Mouse (Mus musculus) CH12.LX (cell line): ENCODE data around the gene Ncor1. TPM values are rescaled to one million over a fixed set of nuclear protein-coding genes. Genes with fewer than 3 reads are reported as not detected.

ENCODE experiments used
- DNase-seq: peaks from one replicate; pipeline ENCODE4 v3.0.0-alpha.2; 2013; ENCODE audit errors: extremely low read depth
- H3K27ac ChIP-seq: 2 replicates; pipeline ENCODE4 v1.5.1; 2012; ENCODE audit warnings: low read depth, mild to moderate bottlenecking, control low read depth, moderate library complexity; ENCODE audit not compliant: insufficient read depth
- H3K27me3 ChIP-seq: replicated peaks from 2 replicates; pipeline ENCODE3; 2012; ENCODE audit warnings: inconsistent platforms
- H3K36me3 ChIP-seq, 2 experiments: replicated peaks in 1 of 2; 2 replicates each; pipeline versions ENCODE3 to v1.6.1; 2012; ENCODE audit warnings: inconsistent platforms in 1 of 2, low read length in 1 of 2, mild to moderate bottlenecking in 1 of 2, mixed read lengths in 1 of 2, moderate library complexity in 1 of 2; ENCODE audit not compliant: control insufficient read depth in 1 of 2, insufficient read depth in 1 of 2
- H3K4me1 ChIP-seq, 2 experiments: 2 replicates each; pipeline ENCODE4 v1.6.1; 2012; ENCODE audit warnings: inconsistent platforms in 1 of 2, moderate library complexity in 1 of 2; ENCODE audit not compliant: insufficient read depth in 2 of 2, control insufficient read depth in 1 of 2
- H3K4me2 ChIP-seq: 2 replicates; pipeline ENCODE4 v1.6.1; 2012; ENCODE audit warnings: low read depth, mild to moderate bottlenecking, control low read depth; ENCODE audit not compliant: poor library complexity, insufficient read depth, severe bottlenecking
- H3K4me3 ChIP-seq, 3 experiments: fragments of 150-350 bp in 1 of 3; sonication (generic) in 1 of 3; replicated peaks in 1 of 3; 2 replicates each; pipeline versions ENCODE3 to v1.5.1; 2011 to 2012; ENCODE audit warnings: low read depth in 2 of 3, low read length in 2 of 3, mild to moderate bottlenecking in 2 of 3, moderate library complexity in 2 of 3, control low read depth in 1 of 3, improper control_type of control experiment in 1 of 3, inconsistent platforms in 1 of 3, mixed read lengths in 1 of 3; ENCODE audit not compliant: poor library complexity in 1 of 3
- H3K79me2 ChIP-seq: replicated peaks from 2 replicates; pipeline ENCODE4 v1.6.1; 2012; ENCODE audit warnings: mild to moderate bottlenecking, moderate library complexity; ENCODE audit not compliant: control insufficient read depth, poor library complexity, insufficient read depth, severe bottlenecking; ENCODE audit errors: extremely low read depth
- H3K9ac ChIP-seq: 2 replicates; pipeline ENCODE4 v1.6.1; 2012; ENCODE audit warnings: low read depth, mild to moderate bottlenecking, control low read depth, moderate library complexity; ENCODE audit not compliant: insufficient read depth
- H3K9me3 ChIP-seq: replicated peaks from 2 replicates; pipeline ENCODE3; 2012; ENCODE audit warnings: low read length, inconsistent platforms, mixed read lengths
- CHD2 ChIP-seq: IDR thresholded peaks from 2 replicates; pipeline ENCODE4 v1.6.1; 2011; ENCODE audit warnings: low read length, improper control_type of control experiment
- CTCF ChIP-seq, 2 experiments: IDR thresholded peaks in 1 of 2; conservative IDR thresholded peaks in 1 of 2; 2 replicates each; pipeline ENCODE4 v1.5.1; 2011 to 2012; ENCODE audit warnings: low read depth in 2 of 2, low read length in 2 of 2, improper control_type of control experiment in 1 of 2, inconsistent platforms in 1 of 2, mild to moderate bottlenecking in 1 of 2, moderate library complexity in 1 of 2
- E2F4 ChIP-seq: IDR thresholded peaks from 2 replicates; pipeline ENCODE4 v1.6.1; 2011; ENCODE audit warnings: low read depth, low read length, improper control_type of control experiment; ENCODE audit not compliant: insufficient replicate concordance
- EP300 ChIP-seq: IDR thresholded peaks from 2 replicates; pipeline ENCODE4 v1.6.1; 2011; ENCODE audit warnings: low read length, improper control_type of control experiment
- GABPA ChIP-seq: IDR thresholded peaks from 2 replicates; pipeline ENCODE4 v1.6.1; 2012; ENCODE audit warnings: low read depth, low read length, improper control_type of control experiment, inconsistent platforms; ENCODE audit not compliant: insufficient replicate concordance
- MEF2A ChIP-seq: IDR thresholded peaks from 2 replicates; pipeline ENCODE4 v1.6.1; 2014; ENCODE audit warnings: low read depth, mild to moderate bottlenecking, inconsistent platforms, low read length, improper control_type of control experiment, borderline replicate concordance
- MXI1 ChIP-seq: IDR thresholded peaks from 2 replicates; pipeline ENCODE4 v1.6.1; 2011; ENCODE audit warnings: mild to moderate bottlenecking, low read depth, low read length, improper control_type of control experiment
- RCOR1 ChIP-seq: conservative IDR thresholded peaks from 2 replicates; pipeline ENCODE4 v1.6.1; 2012; ENCODE audit warnings: low read depth, mild to moderate bottlenecking, inconsistent platforms, low read length, improper control_type of control experiment
- SIN3A ChIP-seq: IDR thresholded peaks from 2 replicates; pipeline ENCODE4 v1.6.1; 2012; ENCODE audit warnings: low read length, improper control_type of control experiment, inconsistent platforms
- TCF12 ChIP-seq: IDR thresholded peaks from 2 replicates; pipeline ENCODE4 v1.6.1; 2014; ENCODE audit warnings: low read depth, mild to moderate bottlenecking, inconsistent platforms, low read length, improper control_type of control experiment
- UBTF ChIP-seq: IDR thresholded peaks from 2 replicates; pipeline ENCODE4 v1.6.1; 2012; ENCODE audit warnings: low read depth, mild to moderate bottlenecking, inconsistent platforms, low read length, improper control_type of control experiment, moderate library complexity
- USF2 ChIP-seq: conservative IDR thresholded peaks from 2 replicates; pipeline ENCODE4 v1.6.1; 2011; ENCODE audit warnings: low read depth, low read length, improper control_type of control experiment
- ZMIZ1 ChIP-seq: IDR thresholded peaks from 2 replicates; pipeline ENCODE4 v1.6.1; 2012; ENCODE audit warnings: low read depth, mild to moderate bottlenecking, inconsistent platforms, low read length, improper control_type of control experiment
- dilution Hi-C: fragments of 300-500 bp; cut with MboI; formaldehyde crosslinking; loops from 2 replicates; pipeline ENCODE4 v1.14.3; 2020; ENCODE audit warnings: low sequenced_read_pairs; ENCODE audit not compliant: extremely low pct_unique_long_range_greater_than_20kb, extremely low pct_ligation_motif_present
- in situ Hi-C: fragments of 300-500 bp; cut with MboI; formaldehyde crosslinking; loops from 3 replicates; pipeline ENCODE4 v1.14.3; 2019; ENCODE audit warnings: low sequenced_read_pairs, low pct_ligation_motif_present, low pct_unique_long_range_greater_than_20kb, mixed read lengths
- polyA plus RNA-seq: library from polyadenylated mRNA; unstranded; fragments of >175 nt; gene quantifications from 2 replicates; pipeline ENCODE4 v1.2.1, GENCODE M21; 2012; ENCODE audit warnings: low read depth; ENCODE audit not compliant: insufficient read length
- total RNA-seq, 2 experiments: library from RNA; depleted of rRNA; stranded (reverse); fragments of 300-350 nt in 1 of 2; fragments of >200 nt in 1 of 2; gene quantifications; 2 replicates each; pipeline ENCODE4 v1.2.3; 2012 to 2014

Gene Ncor1
- total and polyA plus RNA-seq, 3 experiments, result 76.3 to 232 (median 83.8) TPM

DNA sequence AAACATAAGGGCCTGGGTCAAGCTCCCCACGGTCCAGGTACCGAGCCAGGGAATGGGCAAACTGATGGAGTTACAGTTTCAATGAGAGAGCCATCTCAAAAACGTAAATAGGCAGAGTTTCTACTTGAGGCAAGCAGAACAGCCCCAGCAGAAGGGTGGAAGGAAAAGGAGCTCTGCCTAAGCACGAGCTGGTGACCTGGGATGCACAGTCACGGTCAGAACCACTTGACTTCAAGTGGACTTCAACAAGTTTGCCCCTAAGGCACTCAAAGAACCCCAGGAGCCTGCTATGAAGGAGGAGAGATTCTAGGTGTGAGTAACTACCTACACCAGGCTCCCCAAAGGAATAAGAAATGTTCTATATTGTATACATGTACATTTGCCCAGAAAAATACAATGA, 32.1 kb downstream of the Ncor1 start:
- TF ChIP-seq RCOR1, result no peak
- no peak for TF ChIP-seq ZMIZ1
- no peak for TF ChIP-seq CHD2
- dilution Hi-C loops, result no loop called here
- peaks cover 22 to 66% of the 10 kb centered on the region in 2 experiments for H3K36me3 ChIP-seq
- H3K27ac ChIP-seq, result no peak overlapping the region
- peaks cover 13% of the 10 kb centered on the region for H3K79me2 ChIP-seq
- in situ Hi-C loops, result no loop called here
- H3K9ac ChIP-seq, result no peak overlapping the region
- no peaks in the 10 kb centered on the region for H3K9me3 ChIP-seq
- H3K27me3 ChIP-seq, result no peaks in the 10 kb centered on the region
- H3K4me2 ChIP-seq, result no peak overlapping the region
- H3K4me3 ChIP-seq, result no peak overlapping the region
- no peaks in the 10 kb centered on the region for H3K4me1 ChIP-seq
- DNase-seq, result no peak

DNA sequence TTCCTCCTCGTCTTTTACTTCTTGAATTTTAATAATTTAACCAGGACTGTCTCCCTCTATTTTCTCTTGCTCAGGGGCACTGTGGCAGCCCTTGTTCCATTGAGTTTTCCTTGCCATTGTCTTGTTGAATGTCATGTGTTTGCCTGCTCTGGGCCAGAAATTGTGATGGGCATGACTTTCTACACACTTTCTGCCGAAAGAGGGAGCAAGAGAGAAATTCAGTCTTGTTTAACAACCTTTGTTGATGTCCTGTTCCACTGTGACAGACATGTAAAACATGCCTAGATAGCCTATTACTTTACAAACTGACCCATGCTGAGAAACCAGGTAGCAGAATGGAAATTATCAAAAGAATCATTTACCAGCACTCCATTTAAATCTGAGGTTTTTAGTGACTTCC, 33.8 kb downstream of the Ncor1 start:
- Histone ChIP-seq H3K4me3 (no peak overlapping the region), H3K9me3 (no peaks in the 10 kb centered on the region), H3K36me3 (peaks cover 26 to 66% of the 10 kb centered on the region in 2 experiments), H3K27me3 (no peaks in the 10 kb centered on the region), H3K4me1 (no peaks in the 10 kb centered on the region), H3K9ac (no peak overlapping the region), H3K79me2 (peaks cover 12% of the 10 kb centered on the region), H3K4me2 (no peak overlapping the region), H3K27ac (no peak overlapping the region)
- DNase-seq, result no peak
- peak in 1 of 2 experiments; percentile 37; a peak in 2 of 4 replicates for TF ChIP-seq CTCF (conservative IDR thresholded peaks at IDR 0.05 in 1 of 2, IDR thresholded peaks at IDR 0.05 in 1 of 2; ENCODE audit: low read depth in 2 of 2, low read length in 2 of 2)
- TF ChIP-seq TCF12, result no peak
- TF ChIP-seq E2F4, result no peak
- no peak for TF ChIP-seq MXI1
- TF ChIP-seq UBTF, result no peak
- TF ChIP-seq MEF2A, result no peak
- TF ChIP-seq GABPA, result no peak
- TF ChIP-seq EP300, result no peak
- dilution Hi-C loops, result no loop called here
- in situ Hi-C loops, result no loop called here

DNA sequence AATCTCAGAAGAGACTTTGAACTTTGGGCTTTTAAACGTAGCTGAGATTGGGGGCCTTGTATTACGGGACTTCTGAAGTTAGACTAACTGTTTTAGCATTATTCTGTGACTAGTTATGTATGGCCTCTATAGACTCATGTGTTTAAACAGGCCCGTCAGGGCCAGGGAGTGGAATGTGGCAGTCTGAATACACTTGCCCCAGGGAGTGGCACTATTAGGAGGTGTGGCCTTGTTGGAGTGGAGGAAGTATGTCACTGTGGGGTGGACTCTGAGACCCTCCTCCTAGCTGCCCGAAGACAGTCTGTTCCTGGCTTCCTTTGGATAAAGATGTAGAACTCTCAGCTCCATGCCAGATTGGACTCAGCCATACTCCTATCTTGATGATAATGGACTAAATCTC, 43.3 kb downstream of the Ncor1 start:
- Histone ChIP-seq H3K27me3 (no peaks in the 10 kb centered on the region), H3K4me1 (peaks cover 0 to 6% of the 10 kb centered on the region in 2 experiments; a peak in 1 of 4 replicates), H3K79me2 (peaks cover 8% of the 10 kb centered on the region; the same call in 1 of the 2 replicates), H3K27ac (no peak overlapping the region), H3K9me3 (no peaks in the 10 kb centered on the region), H3K4me3 (no peak overlapping the region), H3K9ac (no peak overlapping the region), H3K4me2 (no peak overlapping the region), H3K36me3 (peaks cover 47 to 64% of the 10 kb centered on the region in 2 experiments)
- no peak for TF ChIP-seq SIN3A
- TF ChIP-seq USF2, result no peak
- DNase-seq, result no peak
- in situ Hi-C loops (no loop called here), dilution Hi-C loops (no loop called here)
